9 mouse cellular contexts compared by ENCODE assay signal in the genomic region with DNA sequence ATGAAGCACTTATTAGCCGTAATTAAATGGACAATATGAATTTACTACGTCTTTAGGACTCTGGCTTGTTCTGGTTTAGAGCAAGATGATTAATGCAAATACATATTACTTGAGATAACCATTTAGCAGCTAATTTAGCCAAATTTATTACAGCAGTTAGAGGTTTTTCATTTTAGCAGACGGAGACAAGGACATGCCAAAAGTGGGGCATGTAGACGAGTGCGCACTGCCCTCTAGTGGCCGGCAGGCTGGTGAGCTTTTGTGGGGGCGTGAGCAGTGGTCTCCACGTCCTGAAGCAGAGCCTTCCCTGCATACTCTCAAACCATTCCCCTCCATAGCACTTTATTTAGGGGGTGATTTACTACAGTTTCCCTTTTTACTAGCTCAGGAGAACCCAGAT.
DNase-seq lines count a peak whose midpoint lies in the region; ATAC-seq and TF ChIP-seq lines count a peak whose summit lies in the region.
"Had no signal": no experiment of that assay in that cellular context is flagged by ENCODE, and none has a peak within 500 bp of the region (broad histone marks: within the 10 kb centered on the region; RNA-seq: fewer than 3 reads in every experiment).

No protein-coding gene starts in this region.

- no peaks in the 10 kb centered on the region for H3K9me3 ChIP-seq in kidney, embryonic 14.5 days (ENCODE audit: control insufficient read depth, low read length)
- no peaks in the 10 kb centered on the region for H3K9me3 ChIP-seq in limb, embryonic 15.5 days
- no peaks in the 10 kb centered on the region for H3K9me3 ChIP-seq in neural tube, embryonic 15.5 days (replicated peaks)
- H3K9me3 ChIP-seq: embryonic facial prominence, embryonic 13.5 days had no signal

- no peaks in the 10 kb centered on the region for H3K4me1 ChIP-seq in thymus, adult 2 months (replicated peaks; ENCODE audit: control insufficient read depth, insufficient read depth, low read length)
- H3K4me1 ChIP-seq in kidney, embryonic 14.5 days (ENCODE audit: control insufficient read depth, insufficient read depth, low read length), result no peaks in the 10 kb centered on the region
- peaks cover 15% of the 10 kb centered on the region; the same call in 1 of the 2 replicates for H3K4me1 ChIP-seq in limb, embryonic 15.5 days
- peaks cover 16% of the 10 kb centered on the region for H3K4me1 ChIP-seq in neural tube, embryonic 15.5 days

- no peaks in the 10 kb centered on the region for H3K36me3 ChIP-seq in thymus, adult 2 months (ENCODE audit: control insufficient read depth, insufficient read depth, low read length)
- H3K36me3 ChIP-seq in kidney, embryonic 14.5 days (ENCODE audit: control insufficient read depth, insufficient read depth, low read length), result no peaks in the 10 kb centered on the region
- H3K36me3 ChIP-seq in limb, embryonic 15.5 days, result no peaks in the 10 kb centered on the region
- H3K36me3 ChIP-seq in neural tube, embryonic 15.5 days, result no peaks in the 10 kb centered on the region
- H3K36me3 ChIP-seq: embryonic facial prominence, embryonic 13.5 days had no signal

- H3K27ac ChIP-seq in thymus, adult 2 months (ENCODE audit: control insufficient read depth, insufficient read depth, low read length), result no peak overlapping the region
- H3K27ac ChIP-seq in kidney, embryonic 14.5 days (ENCODE audit: low read depth, low read length), result no peak overlapping the region
- H3K27ac ChIP-seq in limb, embryonic 15.5 days, result no peak overlapping the region
- H3K27ac ChIP-seq in neural tube, embryonic 15.5 days (replicated peaks), result no peak overlapping the region
- H3K27ac ChIP-seq: embryonic facial prominence, embryonic 13.5 days had no signal

- no peak overlapping the region for H3K9ac ChIP-seq in kidney, embryonic 14.5 days (ENCODE audit: low read depth, low read length)
- H3K9ac ChIP-seq in limb, embryonic 15.5 days, result no peak overlapping the region
- no peak overlapping the region for H3K9ac ChIP-seq in neural tube, embryonic 15.5 days (replicated peaks)
- H3K9ac ChIP-seq: embryonic facial prominence, embryonic 13.5 days had no signal

- no peak overlapping the region for H3K4me2 ChIP-seq in kidney, embryonic 14.5 days (replicated peaks; ENCODE audit: low read depth, low read length)
- no peak overlapping the region for H3K4me2 ChIP-seq in limb, embryonic 15.5 days
- no peak overlapping the region for H3K4me2 ChIP-seq in neural tube, embryonic 15.5 days
- H3K4me2 ChIP-seq: embryonic facial prominence, embryonic 13.5 days had no signal

- WGBS in thymus, adult 2 months, result 24% methylated on average over 8 of the region's 8 CpGs
- 12% methylated on average over 8 of the region's 8 CpGs for WGBS in kidney, embryonic 14.5 days
- whole genome bisulfite sequencing in limb, embryonic 15.5 days, result 8% methylated on average over 8 of the region's 8 CpGs
- 9% methylated on average over 8 of the region's 8 CpGs for WGBS in neural tube, embryonic 15.5 days

- H3K4me3 ChIP-seq in thymus, adult 2 months (ENCODE audit: control insufficient read depth, insufficient read depth, low read length), result no peak overlapping the region
- H3K4me3 ChIP-seq in kidney, embryonic 14.5 days (ENCODE audit: low read length), result no peak overlapping the region
- no peak overlapping the region for H3K4me3 ChIP-seq in limb, embryonic 15.5 days
- H3K4me3 ChIP-seq in neural tube, embryonic 15.5 days (replicated peaks), result no peak overlapping the region
- H3K4me3 ChIP-seq: embryonic facial prominence, embryonic 13.5 days had no signal

- peak; percentile 63 for DNase-seq in thymus, adult 2 months
- no peak for DNase-seq in thymus, adult 18-20 months
- DNase-seq in embryo, embryonic 10 days (ENCODE audit: low spot score), result peak; percentile 88
- DNase-seq in gastrocnemius, postnatal 25 days, result peak; percentile 33
- DNase-seq in thymus, postnatal 14 days, result peak; percentile 68

- TF ChIP-seq POLR2A in thymus, adult 2 months (IDR thresholded peaks at IDR 0.05; ENCODE audit: control insufficient read depth, extremely low read depth, insufficient read depth, low read length, poor library complexity), result no peak

- ATAC-seq in kidney, embryonic 14.5 days (ENCODE audit: low FRiP score, low TSS enrichment), result peak; percentile 88; the same call in 1 of the 2 replicates
- ATAC-seq in limb, embryonic 15.5 days (ENCODE audit: insufficient number of reproducible peaks, low FRiP score, low TSS enrichment, low read depth), result 0 out of 2 replicates have a peak, but pooled peaks have one; percentile 63
- peak; percentile 92 for ATAC-seq in neural tube, embryonic 15.5 days (ENCODE audit: low FRiP score)

- TF ChIP-seq CTCF in thymus, adult 2 months (IDR thresholded peaks at IDR 0.05; ENCODE audit: borderline replicate concordance, control insufficient read depth, extremely low read depth, insufficient read depth, low read length, poor library complexity), result peak; percentile 89

- H3K27me3 ChIP-seq in thymus, adult 2 months (ENCODE audit: control insufficient read depth, insufficient read depth, low read length), result no peaks in the 10 kb centered on the region; the same call in 1 of the 2 replicates
- H3K27me3 ChIP-seq in kidney, embryonic 14.5 days (ENCODE audit: control insufficient read depth, insufficient read depth, low read length), result peaks cover 17% of the 10 kb centered on the region
- H3K27me3 ChIP-seq in limb, embryonic 15.5 days, result peaks cover 32% of the 10 kb centered on the region
- peaks cover 8% of the 10 kb centered on the region; the same call in 1 of the 2 replicates for H3K27me3 ChIP-seq in neural tube, embryonic 15.5 days (replicated peaks)

Comparison
In these comparisons a context has a peak if more than half of its experiments do, and no peak if none do; other contexts are left out.
1. DNase-seq: peak in thymus, adult 2 months (single experiment), embryo, embryonic 10 days (single experiment), gastrocnemius, postnatal 25 days (single experiment) and thymus, postnatal 14 days (single experiment); none in thymus, adult 18-20 months (0 of 2).
2. Peak in every context shown above with its lines, with median percentiles within 50 percentile points of each other: ATAC-seq.